In genomic region chr2:65116428-65117125, GRCm38 (mm10) we compare ENCODE assay signal across 16 mouse cellular contexts.
DNase-seq lines count a peak whose midpoint lies in the region; ATAC-seq lines count a peak whose summit lies in the region.
"Had no signal": no experiment of that assay in that cellular context is flagged by ENCODE, and none has a peak within 500 bp of the region (broad histone marks: within the 10 kb centered on the region; RNA-seq: fewer than 3 reads in every experiment).

No protein-coding gene starts in this region.

- H3K4me2 ChIP-seq in lung, embryonic 16.5 days (ENCODE audit: low read depth, low read length) = peak overlapping the region; percentile 25; the same call in 1 of the 2 replicates
- H3K4me2 ChIP-seq in kidney, embryonic 14.5 days (replicated peaks; ENCODE audit: low read depth, low read length) = no peak overlapping the region; the same call in 1 of the 2 replicates
- H3K4me2 ChIP-seq in liver, embryonic 12.5 days = peak overlapping the region; percentile 6; the same call in 1 of the 2 replicates
- H3K4me2 ChIP-seq in stomach, embryonic 16.5 days (ENCODE audit: low read depth, low read length) = peak overlapping the region; percentile 18; the same call in 1 of the 2 replicates
- H3K4me2 ChIP-seq: embryonic facial prominence, embryonic 15.5 days; forebrain, embryonic 15.5 days; hindbrain, embryonic 15.5 days had no signal

- ATAC-seq in lung, embryonic 16.5 days (ENCODE audit: low read depth) = no peak; the same call in 1 of the 2 replicates
- peak; percentile 83; the same call in 1 of the 2 replicates for ATAC-seq in kidney, embryonic 14.5 days (ENCODE audit: low FRiP score, low TSS enrichment)
- ATAC-seq in liver, embryonic 12.5 days = peak; percentile 37; the same call in 1 of the 2 replicates
- ATAC-seq in stomach, embryonic 16.5 days (ENCODE audit: insufficient read depth, low FRiP score) = peak; percentile 85
- ATAC-seq: forebrain, embryonic 15.5 days had no signal

- peaks cover 16% of the 10 kb centered on the region for H3K4me1 ChIP-seq in lung, embryonic 16.5 days (replicated peaks; ENCODE audit: control insufficient read depth, insufficient read depth, low read length)
- no peaks in the 10 kb centered on the region for H3K4me1 ChIP-seq in kidney, embryonic 14.5 days (ENCODE audit: control insufficient read depth, insufficient read depth, low read length)
- H3K4me1 ChIP-seq in liver, embryonic 12.5 days = no peaks in the 10 kb centered on the region
- H3K4me1 ChIP-seq in stomach, embryonic 16.5 days (ENCODE audit: control insufficient read depth, insufficient read depth, low read length) = 0 out of 2 replicates have a peak, but pooled peaks cover 3% of the 10 kb centered on the region
- H3K4me1 ChIP-seq: forebrain, embryonic 15.5 days; hindbrain, embryonic 15.5 days had no signal

- 45% methylated on average over 2 of the region's 2 CpGs for WGBS in lung, embryonic 16.5 days
- 65% methylated on average over 2 of the region's 2 CpGs for WGBS in kidney, embryonic 14.5 days
- WGBS in liver, embryonic 12.5 days (ENCODE audit: insufficient replicate concordance) = 57% methylated on average over 2 of the region's 2 CpGs
- WGBS in stomach, embryonic 16.5 days = 53% methylated on average over 2 of the region's 2 CpGs

- DNase-seq in lung, postnatal 4 days = no peak
- no peak for DNase-seq in gastrocnemius, postnatal 36 days
- DNase-seq in adrenal gland, adult 8-10 months = no peak
- DNase-seq in retina, embryonic 14.5 days (ENCODE audit: low spot score) = no peak
- DNase-seq: adrenal gland, postnatal 14 days; cerebellum, adult 8-10 months; gastrocnemius, adult 2 months; heart, postnatal 14 days; thymus, postnatal 4 days had no signal

- H3K27ac ChIP-seq in lung, embryonic 16.5 days (ENCODE audit: low read length) = peak overlapping the region; percentile 46
- H3K27ac ChIP-seq in kidney, embryonic 14.5 days (ENCODE audit: low read depth, low read length) = peak overlapping the region; percentile 73; the same call in 1 of the 2 replicates
- 0 out of 2 replicates have a peak overlapping the region, but pooled peaks have one; percentile 6 for H3K27ac ChIP-seq in liver, embryonic 12.5 days
- peak overlapping the region; percentile 64 for H3K27ac ChIP-seq in stomach, embryonic 16.5 days (ENCODE audit: low read length)
- H3K27ac ChIP-seq: embryonic facial prominence, embryonic 15.5 days; forebrain, embryonic 15.5 days; gastrocnemius, adult 2 months; hindbrain, embryonic 15.5 days had no signal

- no peak overlapping the region for H3K4me3 ChIP-seq in lung, embryonic 16.5 days (ENCODE audit: low read length)
- no peak overlapping the region for H3K4me3 ChIP-seq in kidney, embryonic 14.5 days (ENCODE audit: low read length)
- H3K4me3 ChIP-seq in liver, embryonic 12.5 days = no peak overlapping the region
- H3K4me3 ChIP-seq in stomach, embryonic 16.5 days (replicated peaks; ENCODE audit: low read length) = no peak overlapping the region
- H3K4me3 ChIP-seq: embryonic facial prominence, embryonic 15.5 days; forebrain, embryonic 15.5 days; gastrocnemius, adult 2 months; hindbrain, embryonic 15.5 days had no signal

- no peak overlapping the region for H3K9ac ChIP-seq in lung, embryonic 16.5 days (ENCODE audit: low read length)
- no peak overlapping the region for H3K9ac ChIP-seq in kidney, embryonic 14.5 days (ENCODE audit: low read depth, low read length)
- H3K9ac ChIP-seq in liver, embryonic 12.5 days = no peak overlapping the region
- no peak overlapping the region for H3K9ac ChIP-seq in stomach, embryonic 16.5 days (ENCODE audit: low read length)
- H3K9ac ChIP-seq: embryonic facial prominence, embryonic 15.5 days; forebrain, embryonic 15.5 days; hindbrain, embryonic 15.5 days had no signal

- no peaks in the 10 kb centered on the region for H3K36me3 ChIP-seq in lung, embryonic 16.5 days (ENCODE audit: control insufficient read depth, insufficient read depth, low read length)
- no peaks in the 10 kb centered on the region for H3K36me3 ChIP-seq in kidney, embryonic 14.5 days (ENCODE audit: control insufficient read depth, insufficient read depth, low read length)
- no peaks in the 10 kb centered on the region for H3K36me3 ChIP-seq in liver, embryonic 12.5 days
- H3K36me3 ChIP-seq in stomach, embryonic 16.5 days (ENCODE audit: control insufficient read depth, insufficient read depth, low read length) = no peaks in the 10 kb centered on the region
- H3K36me3 ChIP-seq: embryonic facial prominence, embryonic 15.5 days; forebrain, embryonic 15.5 days; hindbrain, embryonic 15.5 days had no signal

- no peaks in the 10 kb centered on the region for H3K9me3 ChIP-seq in lung, embryonic 16.5 days (ENCODE audit: control insufficient read depth, low read length)
- no peaks in the 10 kb centered on the region for H3K9me3 ChIP-seq in kidney, embryonic 14.5 days (ENCODE audit: control insufficient read depth, low read length)
- no peaks in the 10 kb centered on the region for H3K9me3 ChIP-seq in liver, embryonic 12.5 days (replicated peaks)
- no peaks in the 10 kb centered on the region for H3K9me3 ChIP-seq in stomach, embryonic 16.5 days (replicated peaks; ENCODE audit: control insufficient read depth, low read length)
- H3K9me3 ChIP-seq: embryonic facial prominence, embryonic 15.5 days; forebrain, embryonic 15.5 days; hindbrain, embryonic 15.5 days had no signal

- no peaks in the 10 kb centered on the region for H3K27me3 ChIP-seq in lung, embryonic 16.5 days (ENCODE audit: control insufficient read depth, insufficient read depth, low read depth, low read length)
- H3K27me3 ChIP-seq in kidney, embryonic 14.5 days (ENCODE audit: control insufficient read depth, insufficient read depth, low read length) = no peaks in the 10 kb centered on the region
- H3K27me3 ChIP-seq in liver, embryonic 12.5 days (replicated peaks) = no peaks in the 10 kb centered on the region
- H3K27me3 ChIP-seq in stomach, embryonic 16.5 days (ENCODE audit: control insufficient read depth, insufficient read depth, low read length) = no peaks in the 10 kb centered on the region
- H3K27me3 ChIP-seq: embryonic facial prominence, embryonic 15.5 days; forebrain, embryonic 15.5 days; hindbrain, embryonic 15.5 days had no signal

- intact Hi-C loops in gastrocnemius, postnatal 36 days (cut with DNase I) = no loop called here

Comparison
In these comparisons a context has a peak if more than half of its experiments do, and no peak if none do; other contexts are left out.
1. H3K27ac ChIP-seq: peak in every context shown above with its lines; median percentile 73 in kidney, embryonic 14.5 days; 64 in stomach, embryonic 16.5 days; 46 in lung, embryonic 16.5 days; 6 in liver, embryonic 12.5 days.